Mouse (Mus musculus) forebrain, embryonic 11.5 days (tissue): Measurements from ENCODE around the gene Snf8. TPM values are rescaled to one million over a fixed set of nuclear protein-coding genes. Genes with fewer than 3 reads are reported as not detected.

Experiments
- ATAC-seq: fragments of 200-750 bp; cut with Nextera tagmentation; replicated peaks from 2 replicates; pipeline ENCODE4 v1.8.0; 2017; ENCODE audit warnings: moderate TSS enrichment; ENCODE audit not compliant: low FRiP score
- DNase-seq: peaks from one replicate; pipeline ENCODE4 v3.0.0-alpha.2; 2017; ENCODE audit warnings: low spot score
- H3K27ac ChIP-seq: fragments of 300-500 bp; sonication (generic); 2 replicates; pipeline ENCODE4 v1.5.1; 2014; ENCODE audit warnings: low read depth, low read length
- H3K27me3 ChIP-seq: fragments of 300-500 bp; sonication (generic); 2 replicates; pipeline ENCODE4 v1.6.1; 2014; ENCODE audit warnings: mild to moderate bottlenecking, low read length, mixed read lengths; ENCODE audit not compliant: control insufficient read depth, insufficient read depth
- H3K36me3 ChIP-seq: fragments of 300-500 bp; sonication (generic); 2 replicates; pipeline ENCODE4 v1.6.1; 2014; ENCODE audit warnings: mild to moderate bottlenecking, low read length, moderate library complexity, mixed read lengths; ENCODE audit not compliant: control insufficient read depth, insufficient read depth
- H3K4me1 ChIP-seq: fragments of 300-500 bp; sonication (generic); replicated peaks from 2 replicates; pipeline ENCODE4 v1.6.1; 2014; ENCODE audit warnings: low read length, mixed read lengths; ENCODE audit not compliant: control insufficient read depth, insufficient read depth
- H3K4me2 ChIP-seq: fragments of 300-500 bp; sonication (generic); 2 replicates; pipeline ENCODE4 v1.6.1; 2014; ENCODE audit warnings: low read depth, mild to moderate bottlenecking, low read length, moderate library complexity, mixed read lengths; ENCODE audit not compliant: severe bottlenecking
- H3K4me3 ChIP-seq: fragments of 300-500 bp; sonication (generic); 2 replicates; pipeline ENCODE4 v1.5.1; 2014; ENCODE audit warnings: low read depth, low read length
- H3K9ac ChIP-seq: fragments of 300-500 bp; sonication (generic); 2 replicates; pipeline ENCODE4 v1.6.1; 2014; ENCODE audit warnings: low read length
- H3K9me3 ChIP-seq: fragments of 300-500 bp; sonication (generic); 2 replicates; pipeline ENCODE4 v1.6.1; 2016; ENCODE audit warnings: low read length, mixed read lengths; ENCODE audit not compliant: control insufficient read depth
- WGBS: fragments of 180-500 bp; shearing (Covaris S2); extraction: QIAGEN DNeasy Blood & Tissue Kit; methylation state at CpG from one replicate; pipeline ENCODE4 v1.1.7; 2014; 5-methylcytosine and 5-hydroxymethylcytosine counted together
- polyA plus RNA-seq: library from polyadenylated mRNA; unstranded; fragments of >200 nt; fragmentation: Nextera tagmentation; extraction: Ambion mirVana; gene quantifications from 2 replicates; pipeline ENCODE4 v1.2.1, GENCODE M21; 2014

Gene Snf8
- polyA plus RNA-seq, 1 experiment from 2014 or later: 39.4 TPM

DNA sequence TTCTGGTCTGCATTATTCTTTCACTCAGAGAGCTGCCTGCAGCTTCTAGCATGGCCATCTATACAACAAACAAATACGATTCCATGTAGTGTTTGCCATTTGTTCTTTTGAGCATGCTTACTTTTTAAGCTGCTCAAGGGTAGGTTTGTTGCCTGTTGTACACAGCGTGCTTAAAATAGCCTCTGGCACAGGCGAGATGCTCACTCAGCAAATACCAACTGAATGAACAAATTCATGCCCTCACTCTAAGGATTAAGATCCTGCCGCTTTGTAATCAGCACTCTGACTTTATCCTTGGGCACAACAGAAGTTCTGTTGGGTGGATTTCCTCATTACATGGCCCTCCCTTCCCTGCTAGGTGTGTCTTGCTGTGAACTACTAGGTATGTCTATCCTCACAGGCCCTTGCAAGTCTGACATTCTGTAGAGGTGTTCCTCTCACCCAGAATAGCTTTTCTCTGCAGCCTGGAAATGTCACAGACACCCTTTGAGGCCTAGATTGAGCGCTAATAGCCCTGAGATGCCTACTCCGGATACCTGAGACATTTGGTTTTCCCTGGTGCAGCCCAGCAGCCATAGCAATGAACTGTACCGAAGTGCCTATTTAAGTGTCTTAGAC is 58.1 kb downstream of the Snf8 start:
- Histone ChIP-seq H3K36me3 (no peaks in the 10 kb centered on the region), H3K4me3 (no peak overlapping the region), H3K4me2 (no peak overlapping the region), H3K27me3 (no peaks in the 10 kb centered on the region), H3K27ac (no peak overlapping the region), H3K4me1 (no peaks in the 10 kb centered on the region), H3K9me3 (0 out of 2 replicates have a peak, but pooled peaks cover 2% of the 10 kb centered on the region), H3K9ac (no peak overlapping the region)
- no peak for DNase-seq
- ATAC-seq: no peak
- 44% methylated on average over 7 of the region's 7 CpGs for WGBS

GRCm38 (mm10) chr11:96093361-96093760 is 58.7 kb downstream of the Snf8 start:
- no peak overlapping the region for H3K4me2 ChIP-seq
- DNase-seq (peak; percentile 68), ATAC-seq (no peak)
- H3K4me3 ChIP-seq: no peak overlapping the region
- H3K9me3 ChIP-seq: 0 out of 2 replicates have a peak, but pooled peaks cover under 1% of the 10 kb centered on the region
- no peaks in the 10 kb centered on the region for H3K36me3 ChIP-seq
- H3K4me1 ChIP-seq: no peaks in the 10 kb centered on the region
- no peak overlapping the region for H3K27ac ChIP-seq
- H3K27me3 ChIP-seq: no peaks in the 10 kb centered on the region
- H3K9ac ChIP-seq: no peak overlapping the region
- 15% methylated on average over 3 of the region's 3 CpGs for WGBS

Other genes starting within 250 kb of the Snf8 start
- 0.51 TPM in 1 of 2 replicates, not detected in the other for gene Phospho1, start 210.4 kb upstream of the Snf8 start, polyA plus RNA-seq
- gene Gngt2, start 197.7 kb upstream of the Snf8 start, polyA plus RNA-seq: 3.5 and 5.1 TPM in 2 replicates
- gene Abi3, start 192.4 kb upstream of the Snf8 start, polyA plus RNA-seq: 0.97 and 1.1 TPM in 2 replicates
- 0.25 TPM in 1 of 2 replicates, not detected in the other for gene B4galnt2, start 120.0 kb upstream of the Snf8 start, polyA plus RNA-seq
- 109 and 114 TPM in 2 replicates for gene Igf2bp1, start 28.9 kb upstream of the Snf8 start, polyA plus RNA-seq
- not detected in 2 replicates for gene Gip, start 10.3 kb upstream of the Snf8 start, polyA plus RNA-seq
- 22.8 and 26.1 TPM in 2 replicates for gene Ube2z, start 30.5 kb downstream of the Snf8 start, polyA plus RNA-seq
- gene Atp5g1, start 40.8 kb downstream of the Snf8 start, polyA plus RNA-seq: 440 and 449 TPM in 2 replicates
- gene Calcoco2, start 77.1 kb downstream of the Snf8 start, polyA plus RNA-seq: not detected in 2 replicates
- gene Ttll6, start 98.9 kb downstream of the Snf8 start, polyA plus RNA-seq: not detected in 2 replicates
- not detected in 2 replicates for gene Hoxb13, start 159.4 kb downstream of the Snf8 start, polyA plus RNA-seq
- gene Hoxb9, start 236.6 kb downstream of the Snf8 start, polyA plus RNA-seq: not detected in 2 replicates
- gene Hoxb8, start 247.0 kb downstream of the Snf8 start, polyA plus RNA-seq: not detected in 2 replicates